Mouse (Mus musculus) embryonic facial prominence, embryonic 11.5 days (tissue): ENCODE measurements around the gene Prss21. TPM values are rescaled to one million over a fixed set of nuclear protein-coding genes. Genes with fewer than 3 reads are reported as not detected.
A peak's percentile ranks its signal among the peaks of the same experiment; 100 is the strongest.
"Not testable (repeated sequence)": the region's sequence is repeated elsewhere in the genome, so short reads cannot be mapped to it uniquely, and the experiment has no call there.

Source experiments
- ATAC-seq: fragments of 200-750 bp; cut with Nextera tagmentation; replicated peaks from 2 replicates; pipeline ENCODE4 v1.8.0; 2017; ENCODE audit warnings: low read depth; ENCODE audit not compliant: insufficient number of reproducible peaks, low FRiP score, low TSS enrichment
- DNase-seq: peaks from one replicate; pipeline ENCODE4 v3.0.0-alpha.2; 2015; ENCODE audit warnings: low spot score
- H3K27ac ChIP-seq: fragments of 300-500 bp; sonication (generic); replicated peaks from 2 replicates; pipeline ENCODE4 v1.5.1; 2014; ENCODE audit warnings: mild to moderate bottlenecking, low read depth, low read length, control low read depth
- H3K27me3 ChIP-seq: fragments of 300-500 bp; sonication (generic); 2 replicates; pipeline ENCODE4 v1.6.1; 2014; ENCODE audit warnings: mild to moderate bottlenecking, low read length, moderate library complexity, mixed read lengths; ENCODE audit not compliant: control insufficient read depth, insufficient read depth
- H3K36me3 ChIP-seq: fragments of 300-500 bp; sonication (generic); replicated peaks from 2 replicates; pipeline ENCODE4 v1.6.1; 2014; ENCODE audit warnings: low read depth, mild to moderate bottlenecking, low read length, moderate library complexity, mixed read lengths; ENCODE audit not compliant: control insufficient read depth, insufficient read depth
- H3K4me1 ChIP-seq: fragments of 300-500 bp; sonication (generic); 2 replicates; pipeline ENCODE4 v1.6.1; 2014; ENCODE audit warnings: low read length, mixed read lengths; ENCODE audit not compliant: control insufficient read depth, insufficient read depth
- H3K4me2 ChIP-seq: fragments of 300-500 bp; sonication (generic); 2 replicates; pipeline ENCODE4 v1.6.1; 2014; ENCODE audit warnings: low read depth, mild to moderate bottlenecking, control low read depth, low read length, moderate library complexity
- H3K4me3 ChIP-seq: fragments of 300-500 bp; sonication (generic); 2 replicates; pipeline ENCODE4 v1.5.1; 2014; ENCODE audit warnings: low read depth, low read length, control low read depth
- H3K9ac ChIP-seq: fragments of 300-500 bp; sonication (generic); replicated peaks from 2 replicates; pipeline ENCODE4 v1.6.1; 2014; ENCODE audit warnings: mild to moderate bottlenecking, control low read depth, low read length
- H3K9me3 ChIP-seq: fragments of 300-500 bp; sonication (generic); replicated peaks from 2 replicates; pipeline ENCODE4 v1.6.1; 2016; ENCODE audit warnings: mild to moderate bottlenecking, low read length, inconsistent platforms, mixed read lengths; ENCODE audit not compliant: control insufficient read depth
- WGBS: fragments of 180-500 bp; shearing (Covaris S2); extraction: QIAGEN DNeasy Blood & Tissue Kit; methylation state at CpG from one replicate; pipeline ENCODE4 v1.1.7; 2014; 5-methylcytosine and 5-hydroxymethylcytosine counted together
- microRNA-seq: library from miRNA; unstranded; fragments of <30 nt; microRNA quantifications from one replicate; pipeline ENCODE4, GENCODE M21; 2016; ENCODE audit warnings: borderline number of aligned reads
- polyA plus RNA-seq: library from polyadenylated mRNA; unstranded; fragments of >200 nt; fragmentation: Nextera tagmentation; extraction: Ambion mirVana; gene quantifications from 2 replicates; pipeline ENCODE4 v1.2.1, GENCODE M21; 2014

The Prss21 gene
- polyA plus RNA-seq, 1 experiment from 2014 or later, result not detected

DNA sequence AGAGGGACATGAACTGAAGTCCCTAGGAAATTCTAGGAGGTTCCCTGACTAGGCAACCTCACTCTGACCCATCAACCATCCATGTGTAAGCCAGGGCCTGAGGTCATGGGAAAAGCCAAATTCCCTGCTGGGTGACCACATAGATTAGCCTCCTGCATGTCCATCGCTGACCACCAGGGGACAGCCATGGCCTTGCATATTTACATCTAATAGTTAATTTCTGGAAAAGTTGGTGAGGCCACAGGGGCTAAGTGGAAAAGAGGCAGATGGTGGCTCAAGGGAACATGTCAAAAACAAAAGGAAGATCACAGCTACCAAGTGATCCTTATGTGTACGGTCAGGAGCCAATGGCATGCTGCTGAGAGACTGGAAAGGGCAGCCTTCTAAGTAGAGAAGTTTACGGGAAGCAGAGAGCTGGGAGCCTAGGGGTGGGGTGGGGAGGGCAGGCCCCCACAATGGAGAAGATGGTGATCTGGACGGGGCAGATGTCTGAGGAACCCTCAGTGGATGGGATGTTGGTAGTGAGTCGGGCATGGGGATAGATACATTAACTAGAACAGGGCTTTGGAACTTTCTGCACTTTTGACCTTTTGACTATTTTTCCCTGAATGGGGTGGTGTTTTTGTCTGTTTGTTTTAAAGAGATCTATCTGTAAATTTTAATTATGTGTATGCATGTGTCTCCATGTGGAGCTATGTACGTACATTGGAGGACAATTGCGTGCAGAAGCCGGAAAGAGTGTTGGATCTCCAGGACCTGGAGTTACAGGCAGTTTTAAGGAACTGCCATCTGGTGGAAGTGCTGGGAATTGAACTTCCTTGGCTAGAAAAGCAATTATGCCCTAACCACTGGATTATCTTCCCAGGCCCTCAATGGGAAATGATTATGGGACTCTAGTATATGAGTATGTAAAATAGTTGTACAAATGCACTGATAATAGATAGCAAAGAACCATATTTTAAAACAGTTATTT, 6.3 kb downstream of the Prss21 start:
- Histone ChIP-seq H3K27me3 (no peaks in the 10 kb centered on the region), H3K4me1 (no peaks in the 10 kb centered on the region), H3K27ac (no peak overlapping the region), H3K9ac (no peak overlapping the region), H3K36me3 (no peaks in the 10 kb centered on the region), H3K9me3 (no peaks in the 10 kb centered on the region), H3K4me3 (no peak overlapping the region), H3K4me2 (no peak overlapping the region)
- ATAC-seq, result no peak; the same call in 1 of the 2 replicates
- WGBS, result 50% methylated on average over 8 of the region's 8 CpGs
- DNase-seq, result peak; percentile 68

DNA sequence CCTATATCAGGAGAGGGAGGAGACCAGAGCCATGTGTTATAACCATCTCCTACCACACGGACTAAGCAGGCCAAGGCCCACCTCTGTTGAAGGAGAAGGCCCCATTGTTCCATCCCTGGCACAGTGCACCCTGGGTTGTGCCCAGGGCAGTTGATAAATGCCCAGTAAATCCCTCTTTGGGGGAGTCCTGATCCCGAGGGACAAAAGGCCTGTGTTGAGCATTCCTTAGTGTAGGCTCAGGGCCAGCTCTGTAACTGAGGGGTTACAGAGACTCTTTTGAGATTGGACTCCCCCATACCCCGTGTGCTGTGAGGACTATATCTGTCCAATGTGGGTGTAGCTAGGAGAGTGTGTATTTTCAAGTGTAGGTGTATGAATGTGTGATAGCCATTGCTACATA, 8.9 kb downstream of the Prss21 start:
- 50% methylated on average over 3 of the region's 3 CpGs for WGBS
- no peak for ATAC-seq
- DNase-seq, result no peak

DNA sequence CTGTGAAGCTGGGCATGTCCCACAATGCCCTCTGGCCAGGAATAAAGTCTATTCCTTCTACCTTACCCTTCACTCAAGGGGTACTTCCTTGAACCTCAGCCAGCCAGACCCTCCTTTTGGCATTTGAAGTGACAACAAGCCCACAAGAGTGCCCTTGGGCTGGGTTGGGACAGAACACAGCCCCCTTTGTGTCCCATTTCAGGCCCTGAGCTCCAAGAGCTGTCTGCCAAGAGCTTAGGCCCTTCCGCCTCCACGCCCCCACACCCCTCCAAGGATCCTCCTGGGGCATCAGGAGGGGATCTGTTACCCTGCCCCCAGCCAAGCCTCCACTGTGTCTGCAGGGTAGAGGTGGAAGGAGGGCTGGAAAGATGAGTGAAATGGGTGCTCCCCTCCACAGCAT, 9.3 kb downstream of the Prss21 start:
- ATAC-seq, result no peak
- no peak overlapping the region for H3K4me3 ChIP-seq
- 75% methylated on average over 2 of the region's 2 CpGs for WGBS

More for the DNA sequence above, 8.9 kb downstream of the Prss21 start:
- H3K27ac ChIP-seq, result no peak overlapping the region
- no peaks in the 10 kb centered on the region for H3K4me1 ChIP-seq
- no peaks in the 10 kb centered on the region for H3K36me3 ChIP-seq
- H3K9ac ChIP-seq, result no peak overlapping the region
- H3K27me3 ChIP-seq, result no peaks in the 10 kb centered on the region
- no peak overlapping the region for H3K4me3 ChIP-seq
- H3K4me2 ChIP-seq, result no peak overlapping the region
- no peaks in the 10 kb centered on the region for H3K9me3 ChIP-seq

DNA sequence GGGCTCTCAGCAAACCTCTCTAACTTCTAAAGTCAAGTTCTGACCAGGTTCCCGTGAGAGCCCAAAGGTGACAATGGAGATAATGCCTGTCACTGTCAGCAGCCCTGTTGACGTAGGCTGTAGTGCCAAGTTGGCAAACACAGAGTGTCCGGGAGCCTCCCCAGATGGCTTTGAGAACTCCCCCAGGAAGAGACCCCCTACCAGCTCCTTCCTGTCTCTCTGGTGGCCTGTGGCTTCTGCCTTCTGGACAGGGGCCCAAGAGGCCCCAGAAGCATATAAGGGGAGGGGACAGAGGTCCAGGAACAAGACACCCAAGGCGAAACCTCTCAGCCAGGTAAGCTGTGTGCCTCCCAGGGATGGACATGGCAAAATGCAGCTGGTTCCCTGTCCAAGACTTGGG, 12.7 kb downstream of the Prss21 start, which contains the start of the genes Dcpp1 and Dcpp2:
TSS of gene Dcpp1 (plus strand) at position 301 of the 400 bp plus-strand sequence.
TSS of gene Dcpp2 (plus strand) at position 305 of the 400 bp plus-strand sequence.
- H3K4me2 ChIP-seq, H3K9me3 ChIP-seq, H3K4me1 ChIP-seq, DNase-seq, H3K36me3 ChIP-seq, H3K9ac ChIP-seq, H3K27ac ChIP-seq, ATAC-seq, H3K27me3 ChIP-seq, H3K4me3 ChIP-seq: not testable (repeated sequence)
- 77% methylated on average over 4 of the region's 4 CpGs for WGBS

More for the DNA sequence above, 9.3 kb downstream of the Prss21 start:
- no peaks in the 10 kb centered on the region for H3K27me3 ChIP-seq
- no peaks in the 10 kb centered on the region for H3K36me3 ChIP-seq
- no peak overlapping the region for H3K9ac ChIP-seq
- H3K9me3 ChIP-seq, result no peaks in the 10 kb centered on the region
- DNase-seq, result no peak
- no peak overlapping the region for H3K27ac ChIP-seq
- no peaks in the 10 kb centered on the region for H3K4me1 ChIP-seq
- H3K4me2 ChIP-seq, result no peak overlapping the region

DNA sequence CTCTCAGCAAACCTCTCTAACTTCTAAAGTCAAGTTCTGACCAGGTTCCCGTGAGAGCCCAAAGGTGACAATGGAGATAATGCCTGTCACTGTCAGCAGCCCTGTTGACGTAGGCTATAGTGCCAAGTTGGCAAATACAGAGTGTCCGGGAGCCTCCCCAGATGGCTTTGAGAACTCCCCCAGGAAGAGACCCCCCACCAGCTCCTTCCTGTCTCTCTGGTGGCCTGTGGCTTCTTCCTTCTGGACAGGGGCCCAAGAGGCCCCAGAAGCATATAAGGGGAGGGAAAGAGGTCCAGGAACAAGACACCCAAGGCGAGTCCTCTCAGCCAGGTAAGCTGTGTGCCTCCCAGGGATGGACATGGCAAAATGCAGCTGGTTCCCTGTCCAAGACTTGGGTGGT, 49.3 kb downstream of the Prss21 start, which contains the start of gene Dcpp3:
TSS of gene Dcpp3 (plus strand) at position 301 of the 400 bp plus-strand sequence.
- not testable (repeated sequence) for H3K4me2 ChIP-seq, ATAC-seq, DNase-seq, H3K36me3 ChIP-seq, H3K4me3 ChIP-seq, H3K9ac ChIP-seq, H3K4me1 ChIP-seq, H3K27ac ChIP-seq, H3K27me3 ChIP-seq, H3K9me3 ChIP-seq
- 71% methylated on average over 4 of the region's 4 CpGs for WGBS

Small RNA genes lying within 50 kb of the gene (microRNA-seq; reads per million reads assigned to microRNA genes)
- 4.7 reads per million, percentile 2 among the genes with 10 or more reads in this experiment for gene Mir5125

Other genes with a start within 250 kb of the Prss21 start
- gene Mmp25, start 222.8 kb upstream of the Prss21 start, polyA plus RNA-seq, result 0.17 and 0.46 TPM in 2 replicates
- gene Bicdl2, start 207.6 kb upstream of the Prss21 start, polyA plus RNA-seq, result 0.84 and 1.0 TPM in 2 replicates
- 47.9 and 50.5 TPM in 2 replicates for gene Hcfc1r1, start 194.5 kb upstream of the Prss21 start, polyA plus RNA-seq
- 49.3 and 55.6 TPM in 2 replicates for gene Thoc6, start 194.2 kb upstream of the Prss21 start, polyA plus RNA-seq
- 5.8 and 6.8 TPM in 2 replicates for gene Tnfrsf12a, start 190.6 kb upstream of the Prss21 start, polyA plus RNA-seq
- 48.9 and 54.7 TPM in 2 replicates for gene Cldn6, start 188.8 kb upstream of the Prss21 start, polyA plus RNA-seq
- 8.7 and 15.5 TPM in 2 replicates for gene Cldn9, start 184.0 kb upstream of the Prss21 start, polyA plus RNA-seq
- gene 1520401A03Rik, start 145.3 kb upstream of the Prss21 start, polyA plus RNA-seq, result 0.20 and 0.22 TPM in 2 replicates
- 29.5 and 37.3 TPM in 2 replicates for gene Pkmyt1, start 141.7 kb upstream of the Prss21 start, polyA plus RNA-seq
- 11.8 and 12.1 TPM in 2 replicates for gene Paqr4, start 127.2 kb upstream of the Prss21 start, polyA plus RNA-seq
- gene Kremen2, start 122.2 kb upstream of the Prss21 start, polyA plus RNA-seq, result 8.1 and 11.7 TPM in 2 replicates
- 88.3 and 103 TPM in 2 replicates for gene Flywch1, start 96.5 kb upstream of the Prss21 start, polyA plus RNA-seq
- gene Flywch2, start 82.0 kb upstream of the Prss21 start, polyA plus RNA-seq, result 35.4 and 45.5 TPM in 2 replicates
- gene Srrm2, start 77.5 kb upstream of the Prss21 start, polyA plus RNA-seq, result 346 and 389 TPM in 2 replicates
- gene Elob, start 38.9 kb upstream of the Prss21 start, polyA plus RNA-seq, result 1,057 and 1,139 TPM in 2 replicates
- gene Prss33, start 32.0 kb upstream of the Prss21 start, polyA plus RNA-seq, result 0.29 TPM in 1 of 2 replicates, not detected in the other
- not detected in 2 replicates for gene Prss32, start 24.2 kb upstream of the Prss21 start, polyA plus RNA-seq
- gene Prss41, start 23.9 kb upstream of the Prss21 start, polyA plus RNA-seq, result 1.8 and 2.1 TPM in 2 replicates
- not detected in 2 replicates for gene Dcpp1, start 12.8 kb downstream of the Prss21 start, polyA plus RNA-seq
- gene Dcpp2, start 12.8 kb downstream of the Prss21 start, polyA plus RNA-seq, result not detected in 2 replicates
- gene Dcpp3, start 49.4 kb downstream of the Prss21 start, polyA plus RNA-seq, result not detected in 2 replicates
- gene Sbp, start 73.6 kb downstream of the Prss21 start, polyA plus RNA-seq, result not detected in 2 replicates
- not detected in 2 replicates for gene Sbpl, start 87.2 kb downstream of the Prss21 start, polyA plus RNA-seq
- gene Prss30, start 112.5 kb downstream of the Prss21 start, polyA plus RNA-seq, result not detected in 2 replicates
- gene Prss22, start 130.0 kb downstream of the Prss21 start, polyA plus RNA-seq, result 0.94 and 1.7 TPM in 2 replicates
- gene Prss27, start 170.1 kb downstream of the Prss21 start, polyA plus RNA-seq, result 0.17 TPM in 1 of 2 replicates, not detected in the other
- 84.3 and 88.8 TPM in 2 replicates for gene Kctd5, start 205.4 kb downstream of the Prss21 start, polyA plus RNA-seq